Mouse (Mus musculus) liver, embryonic 14.5 days (tissue): ENCODE data around the gene Adam21.

ENCODE experiments used
- CTCF ChIP-seq: IDR thresholded peaks from 2 replicates; pipeline ENCODE4 v1.5.1; 2016; ENCODE audit warnings: antibody characterized with exemption, low read depth, control low read depth
- EP300 ChIP-seq: IDR thresholded peaks from 2 replicates; pipeline ENCODE4 v1.6.1; 2016; ENCODE audit warnings: antibody characterized with exemption, low read depth

GRCm38 (mm10) chr12:81615807-81616206, 47.5 kb upstream of the Adam21 start:
- TF ChIP-seq CTCF (no peak), EP300 (no peak)
